Mouse (Mus musculus) T-helper 2 cell (primary cell): Measurements from ENCODE around the gene Gucd1.
"Not testable (repeated sequence)": the region's sequence is repeated elsewhere in the genome, so short reads cannot be mapped to it uniquely, and the experiment has no call there.

Experiments
- in situ Hi-C: fragments of 300-600 bp; cut with MboI, MseI; formaldehyde crosslinking; loops from one replicate; pipeline ENCODE4 v1.15.1; 2025; ENCODE audit warnings: high pct_unique_total_duplicates

Gucd1 gene

DNA sequence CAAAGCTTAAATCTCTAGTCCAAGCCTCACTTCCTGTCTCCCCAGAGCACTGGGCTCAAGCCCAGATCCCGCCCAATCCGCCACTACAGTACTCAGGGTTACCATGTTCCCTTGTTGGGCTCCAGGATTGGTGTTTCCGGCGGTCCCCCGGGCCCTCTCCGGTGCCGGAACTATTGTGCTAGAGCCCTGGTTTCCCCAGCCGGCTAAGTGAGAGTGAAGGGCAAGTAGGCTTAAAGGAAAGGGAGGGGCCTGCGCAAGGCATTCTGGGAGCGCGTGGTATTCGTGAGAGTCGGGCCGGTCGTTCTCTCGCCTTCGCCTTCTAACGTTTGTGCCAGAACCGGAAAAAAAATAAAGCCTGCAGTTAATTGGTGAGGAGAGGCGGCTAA lies at the start of gene Gucd1:
Gene Gucd1, minus strand, starts transcription at position 215 of the 386 bp plus-strand sequence.
- in situ Hi-C loops = no loop called here

DNA sequence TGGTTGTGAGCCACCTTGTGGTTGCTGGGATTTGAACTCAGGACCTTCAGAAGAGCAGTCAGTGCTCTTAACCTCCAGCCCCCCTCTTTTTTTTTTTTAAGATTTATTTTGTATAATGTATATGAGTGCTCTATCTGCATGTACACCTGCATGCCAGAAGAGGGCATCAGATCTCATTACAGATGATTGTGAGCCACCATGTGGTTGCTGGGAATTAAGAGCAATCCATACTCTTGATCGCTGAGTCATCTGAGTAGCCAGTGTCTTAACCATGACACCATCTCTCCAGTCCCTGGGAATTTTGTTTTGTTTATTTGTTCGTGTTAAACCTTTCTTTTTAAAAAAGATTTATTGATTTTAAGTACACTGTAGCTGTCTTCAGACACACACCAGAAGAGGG lies 49.0 kb upstream of the Gucd1 start:
- in situ Hi-C loops = not testable (repeated sequence)

DNA sequence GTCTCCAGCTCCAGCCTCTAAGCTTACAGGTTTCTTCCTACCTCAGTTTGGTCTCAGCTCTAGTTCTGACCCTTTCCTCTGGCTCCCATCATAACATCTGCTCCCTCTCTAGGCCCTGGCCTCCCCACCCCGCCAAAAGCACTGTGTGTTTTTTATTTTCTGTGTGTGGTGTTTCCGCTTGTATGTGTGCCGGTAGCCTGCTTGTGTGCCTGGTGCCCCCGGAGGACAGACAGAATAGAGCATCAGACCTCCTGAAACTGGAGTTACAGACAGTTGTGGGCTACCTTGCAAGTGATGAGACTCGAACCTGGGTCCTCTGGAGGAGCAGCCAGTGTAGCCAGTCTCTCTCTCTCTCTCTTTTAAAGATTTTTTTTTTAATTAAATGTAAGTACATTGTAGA lies 48.5 kb upstream of the Gucd1 start:
- in situ Hi-C loops = no loop called here

DNA sequence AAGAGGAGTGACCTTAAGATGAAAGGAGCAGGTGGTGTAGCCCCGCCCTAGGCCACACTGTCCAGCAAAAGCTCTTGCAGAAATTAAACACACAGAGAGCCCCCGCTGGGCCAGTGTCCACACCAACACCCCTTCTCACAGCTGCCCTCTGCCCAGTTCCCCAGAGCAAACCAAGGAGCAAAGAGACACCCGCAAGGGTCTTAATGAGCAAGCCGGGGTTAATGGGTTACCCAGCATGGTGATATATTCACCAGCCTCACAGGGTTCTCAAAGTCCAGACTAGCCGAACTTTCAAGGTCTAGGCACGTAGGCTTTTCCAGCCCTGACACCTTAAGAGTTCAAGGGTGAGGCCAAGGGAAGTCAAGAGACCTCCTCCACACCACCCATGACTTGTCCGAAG lies 48.1 kb upstream of the Gucd1 start:
- in situ Hi-C loops = no loop called here

DNA sequence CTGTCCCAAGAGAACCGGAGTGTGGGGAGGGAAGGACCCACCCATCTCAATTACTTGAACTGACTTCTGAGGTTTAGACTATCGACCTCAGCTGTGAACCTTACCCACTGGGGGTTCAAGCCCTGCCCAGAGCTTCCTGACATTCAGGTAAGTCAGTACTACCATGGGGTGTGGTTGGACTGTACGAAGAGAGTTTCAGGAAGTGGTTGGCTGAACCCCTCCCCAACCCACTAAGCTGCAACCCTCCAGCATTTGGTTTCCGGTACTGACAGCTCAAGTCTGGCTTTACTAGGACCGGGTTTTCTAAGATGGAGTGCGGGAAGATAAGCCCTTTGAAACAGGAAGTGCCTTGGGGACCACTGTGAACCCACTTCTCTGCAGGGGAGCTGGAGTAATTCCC lies 47.7 kb upstream of the Gucd1 start:
- in situ Hi-C loops = no loop called here

DNA sequence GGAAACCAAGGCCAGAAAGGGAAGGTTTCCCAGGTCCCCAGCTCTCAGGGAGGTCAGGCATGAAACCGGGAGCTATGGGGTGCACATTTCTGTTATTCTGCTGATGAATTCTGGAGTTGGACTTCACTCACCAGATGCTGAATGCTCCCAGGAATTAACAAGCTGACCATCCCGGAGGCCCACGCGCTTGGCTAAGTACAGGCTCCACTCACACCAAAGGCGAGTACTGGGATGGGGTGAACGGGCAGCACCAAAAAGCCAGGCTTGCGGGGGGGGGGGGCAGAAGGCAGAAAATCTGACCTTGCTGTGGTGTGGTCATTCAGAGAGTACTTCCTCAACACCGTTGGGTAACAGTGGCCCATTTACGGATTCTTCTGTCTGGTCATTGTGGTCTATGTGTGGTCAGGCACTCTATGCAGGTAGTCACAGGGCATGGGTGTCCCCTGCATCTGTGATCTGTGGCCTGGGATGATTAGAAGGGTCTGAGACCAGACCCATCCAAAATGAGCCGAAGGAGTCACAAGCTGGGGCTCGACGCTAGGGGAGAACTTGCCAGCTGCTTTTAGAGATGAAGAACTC lies 47.0 kb upstream of the Gucd1 start:
- in situ Hi-C loops = loop anchor here (5.0 kb wide), 1 partner anchor 83 kb away; no protein-coding TSS in a partner anchor

DNA sequence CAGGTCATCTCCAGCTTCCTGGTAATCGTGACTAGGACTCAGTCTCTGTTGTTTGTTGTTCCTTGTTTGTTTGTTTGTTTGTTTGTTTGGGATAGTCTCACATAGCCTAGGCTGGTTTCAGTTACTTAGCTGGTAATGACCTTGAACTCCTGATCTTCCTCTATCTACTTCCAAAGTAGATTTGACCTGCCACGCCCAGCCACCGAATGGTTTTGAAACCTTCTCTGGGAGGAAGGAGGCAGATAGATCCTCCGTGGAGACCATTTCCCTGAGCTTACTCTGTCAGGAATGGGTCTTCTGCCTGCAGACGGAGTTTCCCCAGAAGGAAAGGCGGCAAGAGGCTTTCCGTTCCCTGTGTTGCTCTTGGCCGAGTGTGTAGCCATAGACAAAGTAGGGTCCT lies 44.8 kb upstream of the Gucd1 start:
- in situ Hi-C loops = loop anchor here (5.0 kb wide), 1 partner anchor 85 kb away; no protein-coding TSS in a partner anchor

DNA sequence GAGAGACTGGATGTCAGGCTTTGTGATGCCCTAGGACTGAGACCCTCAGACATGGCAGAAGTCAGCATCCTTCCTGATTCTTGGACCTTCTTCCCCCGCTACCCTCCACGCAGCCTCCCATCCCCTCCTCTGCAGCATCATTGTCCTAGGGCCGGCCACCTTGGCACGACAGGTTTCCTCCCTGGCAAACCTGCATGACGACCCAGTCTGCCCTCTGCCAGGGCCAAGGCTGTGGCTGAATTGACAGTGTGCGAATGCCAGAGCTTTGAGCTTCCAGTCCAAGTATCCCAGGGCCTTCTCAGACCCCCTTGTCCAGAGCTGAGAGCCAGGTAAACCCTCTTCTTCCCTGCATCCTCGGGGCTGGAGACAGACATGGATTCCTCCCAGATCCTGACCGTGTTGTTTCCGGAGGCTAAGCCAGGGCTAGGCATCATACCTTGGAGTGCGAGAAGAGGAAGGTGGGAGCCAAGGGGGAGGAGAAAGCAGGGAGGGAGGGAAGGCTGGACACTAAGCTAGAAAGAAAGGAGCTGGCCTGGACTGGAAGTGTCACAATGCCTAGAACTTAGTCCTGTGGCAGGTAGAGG lies 43.4 kb upstream of the Gucd1 start, which contains the start of gene Ggt1:
Gene Ggt1, plus strand, starts transcription at position 534 of the 584 bp plus-strand sequence.
- in situ Hi-C loops = loop anchor here (5.0 kb wide), 1 partner anchor 86 kb away; no protein-coding TSS in a partner anchor

DNA sequence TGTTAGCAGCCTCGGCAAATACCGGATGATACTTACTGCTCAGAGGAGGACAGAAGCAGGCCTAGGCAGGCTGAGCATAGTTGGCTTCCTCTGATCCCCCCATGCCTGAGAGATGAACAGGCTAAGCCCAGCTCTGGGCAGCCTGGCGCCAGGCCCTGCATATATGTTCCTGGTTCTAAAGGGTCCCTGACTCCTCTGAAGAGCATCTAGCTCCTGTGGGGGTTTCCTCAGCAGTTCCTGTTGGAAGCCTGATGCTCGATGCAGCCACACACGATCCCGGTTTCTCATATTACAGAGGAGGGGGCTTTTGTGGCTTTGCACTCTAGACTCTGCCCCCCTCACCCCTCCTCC lies 42.8 kb upstream of the Gucd1 start:
- in situ Hi-C loops = loop anchor here (5.0 kb wide), 1 partner anchor 87 kb away; no protein-coding TSS in a partner anchor

DNA sequence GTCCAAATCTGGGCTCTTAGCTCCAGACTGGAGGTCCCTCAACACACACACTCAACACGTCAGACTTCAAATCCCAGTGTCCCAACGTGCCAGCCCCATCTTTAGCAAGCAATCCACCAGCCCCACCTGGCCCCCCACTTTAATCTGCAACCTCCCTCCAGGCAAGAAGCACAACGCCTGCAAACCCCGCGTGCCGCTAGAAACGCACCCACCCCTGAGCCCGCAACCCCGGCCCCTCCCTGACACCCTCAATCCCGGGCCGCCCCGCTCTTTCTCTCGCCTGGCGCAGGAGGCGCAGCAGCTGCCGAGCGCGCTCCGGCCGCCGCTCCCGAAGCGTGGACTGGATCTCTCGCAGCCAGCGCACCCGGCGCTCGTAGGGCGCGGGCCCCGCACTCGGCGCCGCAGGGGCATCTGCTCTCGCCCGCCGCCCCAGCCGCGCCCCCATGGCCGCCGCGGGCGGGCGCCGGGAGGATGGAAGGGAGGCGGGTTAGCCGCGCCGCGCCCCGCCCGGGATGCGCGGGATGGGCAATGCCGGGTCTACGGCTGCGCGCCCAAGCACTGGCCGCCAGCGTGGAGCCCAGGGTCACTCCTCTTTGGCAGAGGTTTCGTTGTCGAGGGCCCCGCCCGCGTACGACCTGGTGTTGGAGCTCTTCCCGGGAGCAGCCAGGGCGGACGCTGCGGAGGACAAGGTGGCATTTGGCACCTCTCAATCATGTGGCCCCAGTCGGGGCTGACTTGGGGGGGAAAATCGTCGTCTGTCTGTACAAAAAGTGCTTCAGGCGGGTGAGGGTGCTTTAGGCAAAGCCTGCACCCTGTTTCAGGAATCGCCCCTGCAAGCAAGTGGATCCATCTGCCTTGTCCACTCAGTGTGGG lies 42.1 kb upstream of the Gucd1 start, which contains the start of gene Lrrc75b:
Gene Lrrc75b, minus strand, starts transcription at position 655 of the 873 bp plus-strand sequence.
- in situ Hi-C loops = loop anchor here (5.0 kb wide), 1 partner anchor 87 kb away; no protein-coding TSS in a partner anchor

DNA sequence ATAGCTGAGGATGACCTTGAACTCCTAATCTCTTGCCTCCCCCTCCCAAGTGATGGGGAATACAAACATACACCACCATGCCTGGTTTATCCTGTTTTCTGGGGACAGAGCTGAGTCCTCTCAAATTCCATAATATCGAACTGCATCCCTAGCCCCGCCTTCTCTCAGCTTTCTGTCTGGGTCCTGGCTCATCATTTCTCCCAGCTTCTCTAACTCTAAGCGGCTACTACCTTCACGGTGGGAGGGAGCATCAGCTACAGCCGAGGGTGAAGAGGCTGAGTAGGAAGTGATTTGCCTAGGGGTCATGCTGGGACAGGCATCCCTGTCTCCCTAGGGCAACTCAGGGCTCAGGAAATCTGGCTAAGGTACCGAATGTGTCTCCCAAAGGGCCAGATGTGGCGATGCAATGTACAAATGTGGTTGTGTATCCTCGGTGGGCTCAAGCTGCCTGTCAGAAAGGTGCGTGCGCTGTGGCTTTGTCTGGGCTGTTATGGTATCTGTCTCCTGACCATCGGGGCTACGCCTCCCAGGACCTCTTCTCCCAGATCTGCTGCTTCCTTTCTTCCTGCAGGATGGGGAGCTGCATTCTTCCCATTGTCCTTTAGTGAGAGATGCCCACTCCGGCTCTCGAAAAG lies 41.4 kb upstream of the Gucd1 start:
- in situ Hi-C loops = no loop called here

DNA sequence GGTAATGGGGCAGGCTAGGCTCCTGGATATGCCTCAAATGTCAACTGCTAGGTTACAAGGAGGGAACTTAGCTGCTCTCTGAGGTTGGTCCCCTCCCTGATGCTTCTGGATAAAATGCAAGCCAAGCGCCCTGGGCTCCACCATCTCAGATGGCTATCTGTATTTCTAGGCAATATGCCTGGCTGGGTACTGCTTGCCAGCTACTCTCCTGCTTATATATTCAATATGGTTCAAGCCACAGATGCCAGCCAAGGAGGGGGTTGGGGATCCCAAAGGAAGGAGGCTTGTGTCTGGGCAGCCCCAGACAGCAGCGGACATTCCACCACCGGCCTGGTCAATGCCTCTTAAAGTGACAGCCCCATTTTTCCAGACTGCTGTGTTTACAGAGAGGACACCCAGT lies 40.7 kb upstream of the Gucd1 start:
- in situ Hi-C loops = no loop called here

DNA sequence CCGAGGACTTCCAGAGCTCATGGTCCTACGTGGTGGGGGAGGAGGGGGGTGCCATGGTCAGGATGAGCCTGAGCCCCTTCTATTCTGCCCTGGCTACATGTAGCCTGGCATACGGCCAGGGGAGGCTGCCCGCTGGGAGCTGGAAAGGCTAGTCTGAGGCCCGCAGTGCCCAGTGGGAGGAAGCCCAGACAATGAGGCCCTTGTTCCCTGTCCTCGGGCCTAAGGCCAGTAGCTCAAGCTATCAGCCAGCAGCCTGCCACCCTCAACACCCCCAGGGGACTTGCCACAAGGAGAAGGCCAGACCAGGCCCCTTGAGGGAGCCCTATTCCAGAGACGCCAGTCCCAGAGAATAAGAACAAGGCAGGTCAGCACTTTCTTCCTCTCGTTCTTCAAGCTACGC lies 38.3 kb upstream of the Gucd1 start:
- in situ Hi-C loops = no loop called here

DNA sequence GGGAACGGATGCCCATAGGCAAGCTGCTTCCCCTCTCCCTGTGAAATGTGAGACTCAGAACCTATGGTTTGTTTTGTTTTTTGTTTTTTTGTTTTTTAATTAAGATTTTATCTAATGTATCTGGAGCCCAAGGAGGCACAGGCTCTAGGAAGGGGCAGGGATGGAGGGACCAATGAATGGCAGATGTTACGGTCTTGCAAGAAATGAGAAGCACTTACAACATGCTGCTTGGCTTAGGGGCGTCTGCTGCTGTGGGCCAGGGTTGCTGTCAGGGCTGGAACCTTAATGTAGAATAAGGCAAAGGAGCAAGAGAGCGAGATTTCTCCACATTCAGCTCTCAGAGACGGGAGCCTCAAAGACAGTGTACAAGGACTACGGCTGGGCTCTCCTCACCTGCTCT lies 37.8 kb upstream of the Gucd1 start:
- in situ Hi-C loops = no loop called here

DNA sequence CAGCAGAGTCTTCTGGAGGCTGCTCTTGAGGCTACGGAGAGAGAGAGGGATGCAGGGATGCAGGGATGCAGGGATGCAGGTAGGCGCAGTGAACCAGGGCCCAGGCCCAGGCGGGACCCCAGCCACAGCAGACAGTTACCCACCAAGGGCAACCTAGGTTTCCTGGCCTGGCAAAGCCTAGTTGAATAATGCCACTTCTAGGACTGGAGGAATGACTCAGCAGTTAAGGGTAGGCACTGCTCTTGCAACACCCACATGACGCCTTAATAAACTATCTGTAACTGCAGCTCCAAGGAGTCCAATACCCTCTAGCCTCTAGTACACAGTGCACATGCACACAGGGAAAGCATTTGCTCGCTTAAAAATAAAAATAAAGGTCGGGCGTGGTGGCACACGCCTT lies 36.3 kb upstream of the Gucd1 start:
- in situ Hi-C loops = no loop called here

DNA sequence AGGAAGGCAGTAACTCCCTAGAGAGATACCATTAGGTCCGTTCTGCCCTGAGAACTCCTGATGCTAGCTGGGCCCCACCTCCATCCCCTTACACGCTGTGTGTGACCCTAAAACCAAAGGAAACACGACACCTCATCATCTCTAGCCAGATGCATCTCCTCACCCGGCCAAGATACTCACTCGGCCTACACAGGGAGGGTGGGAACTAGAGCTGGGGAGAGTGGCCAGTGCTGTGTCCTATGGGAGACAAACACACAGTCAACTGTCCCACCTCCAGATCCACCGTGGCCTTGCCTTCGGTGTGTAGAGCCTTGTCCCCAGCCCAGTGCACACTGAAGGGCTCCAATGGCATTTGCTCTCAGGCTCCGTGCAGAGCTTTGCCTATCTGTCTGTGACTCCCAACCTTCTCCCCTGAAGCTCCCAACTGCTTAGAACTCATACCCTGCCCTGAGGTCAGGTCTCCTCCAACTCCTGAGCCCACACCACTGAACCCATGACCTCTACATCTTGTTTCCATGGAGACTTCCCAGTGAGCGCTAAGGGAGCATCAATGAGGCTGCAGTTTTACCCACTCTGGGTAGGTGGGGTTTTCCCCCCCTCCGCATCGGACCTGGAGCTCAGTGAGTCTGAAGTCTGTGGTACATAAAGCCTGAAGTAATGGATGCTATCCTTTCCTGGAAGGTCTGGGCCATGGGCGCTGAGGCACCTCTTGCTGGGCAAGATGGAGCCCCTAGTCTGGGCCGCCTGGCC lies 35.1 kb upstream of the Gucd1 start:
- in situ Hi-C loops = no loop called here

DNA sequence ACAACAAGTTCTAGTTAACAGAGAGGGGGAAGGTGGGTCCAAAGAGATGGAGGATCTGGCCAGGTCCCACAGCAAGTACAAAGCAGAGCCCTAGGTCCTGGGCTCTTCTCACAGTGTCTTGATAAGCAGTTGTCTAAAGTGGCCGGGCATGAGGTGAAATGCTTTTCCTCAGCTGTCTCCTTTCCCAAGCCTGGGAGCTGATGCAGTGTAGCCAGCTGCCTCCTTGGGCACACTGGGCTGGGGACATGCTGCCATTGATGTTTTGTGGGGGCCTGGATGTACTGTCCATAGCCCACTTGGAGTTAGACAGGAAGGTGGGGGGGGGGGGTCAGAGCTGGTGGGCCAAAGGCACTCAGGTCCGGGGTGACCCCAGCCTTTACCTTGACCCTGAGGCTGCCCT lies 34.3 kb upstream of the Gucd1 start:
- in situ Hi-C loops = no loop called here

DNA sequence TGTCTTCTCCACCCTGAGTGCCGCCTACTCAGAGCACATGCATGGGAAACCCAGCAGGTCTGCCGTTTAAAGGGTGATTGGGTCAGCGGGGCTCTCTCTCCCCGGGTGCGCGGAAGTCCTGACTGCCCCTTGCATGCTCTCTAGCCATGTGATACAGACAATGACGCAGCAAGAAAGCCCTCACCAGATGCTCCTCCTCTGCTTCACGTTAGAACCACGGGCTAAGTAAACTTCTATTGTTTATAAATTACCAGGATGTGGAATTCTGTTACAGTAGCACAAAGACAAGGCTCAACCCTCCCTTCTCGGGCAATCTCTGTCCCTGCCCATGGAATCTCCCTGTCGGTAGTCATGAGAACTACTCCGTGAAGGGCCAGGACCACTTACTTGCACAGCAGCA lies 33.4 kb upstream of the Gucd1 start:
- in situ Hi-C loops = no loop called here

DNA sequence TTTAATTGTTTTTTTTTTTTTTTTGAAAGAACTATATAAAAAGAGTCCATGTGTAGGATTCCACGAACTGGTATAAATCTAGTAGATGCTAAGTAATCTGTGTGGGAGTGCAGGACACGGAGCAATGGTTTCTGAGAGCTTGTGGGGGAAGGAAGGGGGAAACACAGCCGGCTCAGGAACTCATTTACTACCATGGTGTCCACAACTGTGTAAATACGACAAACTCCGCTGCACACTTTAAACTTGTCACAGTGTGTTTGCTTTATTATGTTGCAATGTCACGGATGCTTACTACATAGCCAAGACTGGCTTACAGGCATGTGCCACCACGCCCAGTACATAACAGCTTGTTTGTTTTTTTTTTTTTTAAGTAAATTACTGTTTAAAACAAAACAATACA lies 32.1 kb upstream of the Gucd1 start:
- in situ Hi-C loops = loop anchor here (10.0 kb wide), 1 partner anchor 1395 kb away; no protein-coding TSS in a partner anchor

DNA sequence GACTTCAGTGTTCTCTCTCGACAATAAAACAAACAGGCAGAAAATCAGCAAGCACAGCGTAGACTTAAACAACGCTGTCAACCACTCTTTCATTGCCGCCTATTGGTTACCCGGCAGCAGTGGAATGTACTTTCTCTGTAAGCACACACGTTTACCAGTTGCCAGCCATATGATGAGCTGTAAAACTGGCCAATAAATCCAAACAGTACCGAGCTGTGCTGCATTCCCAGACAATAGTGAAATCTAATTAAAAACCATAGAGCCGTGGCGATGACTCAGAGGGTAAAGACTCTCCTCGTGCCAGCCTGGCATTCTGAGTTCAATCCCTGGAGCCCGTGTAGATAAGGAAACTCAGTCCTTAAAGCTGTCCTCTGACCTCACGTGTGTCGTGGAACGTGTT lies 30.7 kb upstream of the Gucd1 start:
- in situ Hi-C loops = loop anchor here (10.0 kb wide), 1 partner anchor 1396 kb away; no protein-coding TSS in a partner anchor

DNA sequence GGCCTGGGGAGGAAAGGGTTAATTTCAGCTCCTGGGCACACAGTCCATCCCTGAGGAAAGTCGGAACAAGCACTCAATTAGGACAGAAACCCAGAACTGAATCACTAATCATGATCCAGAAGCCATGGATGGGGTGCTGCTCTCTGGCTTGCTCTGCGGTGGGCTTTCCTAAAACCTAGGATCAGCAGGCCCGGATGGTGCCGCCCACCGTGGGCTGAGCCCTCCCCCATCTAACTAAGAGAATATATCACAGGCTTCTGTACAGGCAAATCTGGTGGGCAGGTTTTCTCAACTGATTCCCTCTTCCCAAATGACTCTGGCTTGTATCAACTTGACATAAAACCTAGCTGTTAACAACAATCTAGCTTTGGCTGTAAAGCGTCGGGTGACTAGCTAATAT lies 30.1 kb upstream of the Gucd1 start:
- in situ Hi-C loops = loop anchor here (10.0 kb wide), 1 partner anchor 1397 kb away; no protein-coding TSS in a partner anchor
